Mouse (Mus musculus) gastrocnemius, adult 8-10 months (tissue): Measurements from ENCODE around the gene Eid2b. TPM values are rescaled to one million over a fixed set of nuclear protein-coding genes. Genes with fewer than 3 reads are reported as not detected.
"Not testable (repeated sequence)": the region's sequence is repeated elsewhere in the genome, so short reads cannot be mapped to it uniquely, and the experiment has no call there.

Experiments used
- DNase-seq, 2 experiments: peaks; one replicate each; pipeline ENCODE4 v3.0.0; 2022; ENCODE audit warnings: low spot score in 2 of 2
- total RNA-seq, 4 experiments: library from RNA; stranded (reverse); gene quantifications; 2 replicates each; pipeline ENCODE4 v1.2.4; 2022

Eid2b gene
- total RNA-seq, result 1 to 10 TPM; 5.1 to 7.2 (median 6.3) TPM

DNA sequence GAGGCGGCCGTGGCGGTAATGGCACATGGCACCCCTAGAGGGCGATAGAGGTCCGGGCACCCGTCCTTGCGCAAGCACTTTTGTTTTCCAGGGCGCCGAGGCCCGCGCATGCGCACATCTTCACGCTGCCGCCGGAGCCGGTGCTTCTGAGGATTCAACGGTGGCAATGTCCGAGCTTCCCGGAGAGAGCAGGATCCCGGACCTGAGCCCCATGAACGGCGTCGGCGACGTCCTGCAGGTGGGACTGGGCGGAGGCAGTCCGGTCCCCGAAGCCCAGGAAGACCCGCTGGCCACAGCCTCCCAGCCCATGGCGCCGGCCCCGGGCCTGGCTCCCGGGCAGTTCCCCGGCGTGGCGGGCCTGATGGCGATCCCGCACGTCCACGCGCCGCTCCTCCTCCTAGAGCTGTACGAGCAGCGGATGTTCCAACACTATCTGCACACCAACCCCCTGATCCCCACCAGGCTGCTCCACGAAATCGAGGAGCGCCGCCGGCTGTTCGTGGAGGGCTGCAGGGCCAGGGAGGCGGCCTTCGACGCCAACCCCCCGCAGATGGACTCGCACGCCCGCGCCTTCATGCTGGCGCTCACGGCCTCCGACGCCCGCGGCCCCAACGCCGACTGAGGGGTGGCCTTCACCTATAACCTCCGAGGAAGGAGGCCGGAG lies at the start of gene Eid2b:
Gene Eid2b (plus strand): TSS at position 125 of the 664 bp plus-strand sequence.
- peak; percentile 90 to 93 for DNase-seq

DNA sequence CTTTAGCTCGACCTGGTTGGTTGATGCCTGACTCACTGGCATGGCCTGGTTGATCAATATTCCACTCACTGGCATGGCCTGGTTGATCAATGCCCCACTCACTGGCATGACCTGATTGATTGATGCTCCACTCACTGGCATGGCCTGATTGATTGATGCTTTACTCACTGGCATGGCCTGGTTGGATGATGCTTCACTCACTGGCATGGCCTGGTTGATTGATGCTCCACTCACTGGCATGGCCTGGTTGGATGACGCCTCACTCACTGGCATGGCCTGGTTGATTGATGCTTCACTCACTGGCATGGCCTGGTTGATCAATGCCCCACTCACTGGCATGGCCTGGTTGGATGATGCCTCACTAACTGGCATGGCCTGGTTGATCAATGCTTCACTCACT lies 33.6 kb upstream of the Eid2b start:
- DNase-seq, result not testable (repeated sequence)

DNA sequence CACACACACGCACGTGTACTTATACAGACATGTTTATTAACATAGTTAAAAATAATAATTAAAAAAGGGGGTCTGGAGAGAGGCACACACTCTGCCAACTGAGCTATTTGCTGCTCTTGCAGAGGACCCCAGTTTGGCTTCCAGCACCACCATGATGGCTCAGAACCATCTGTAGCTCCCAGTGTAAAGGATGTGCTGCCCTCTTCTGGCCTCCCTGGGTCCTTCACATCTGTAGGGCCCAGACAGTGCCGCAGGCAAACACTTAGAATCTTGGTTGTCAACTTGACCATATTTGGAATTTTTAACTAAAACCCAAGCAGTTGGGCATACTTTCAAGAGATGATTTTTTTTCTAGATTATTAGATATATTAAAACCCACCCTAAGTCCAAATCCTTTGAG lies 28.6 kb upstream of the Eid2b start:
- no peak for DNase-seq

DNA sequence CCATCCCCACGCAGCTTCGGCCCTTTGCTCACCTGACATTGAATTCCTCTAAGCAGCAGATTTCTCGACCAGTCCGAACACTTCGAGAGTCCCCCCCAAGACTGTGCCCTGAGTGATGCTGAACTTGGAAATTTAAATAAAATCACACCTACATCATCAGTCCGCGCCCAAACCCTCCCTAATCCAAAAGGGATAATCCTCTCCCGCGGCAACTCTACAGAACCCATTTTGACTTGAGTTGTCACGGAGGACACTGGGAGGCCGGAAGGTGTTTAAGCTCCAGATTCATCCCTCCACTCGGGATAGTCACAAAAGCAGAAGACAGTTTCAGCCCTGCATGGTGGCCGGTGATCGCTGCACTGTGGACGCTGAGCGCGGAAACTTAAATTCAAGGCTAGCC lies 25.6 kb upstream of the Eid2b start:
- no peak for DNase-seq

DNA sequence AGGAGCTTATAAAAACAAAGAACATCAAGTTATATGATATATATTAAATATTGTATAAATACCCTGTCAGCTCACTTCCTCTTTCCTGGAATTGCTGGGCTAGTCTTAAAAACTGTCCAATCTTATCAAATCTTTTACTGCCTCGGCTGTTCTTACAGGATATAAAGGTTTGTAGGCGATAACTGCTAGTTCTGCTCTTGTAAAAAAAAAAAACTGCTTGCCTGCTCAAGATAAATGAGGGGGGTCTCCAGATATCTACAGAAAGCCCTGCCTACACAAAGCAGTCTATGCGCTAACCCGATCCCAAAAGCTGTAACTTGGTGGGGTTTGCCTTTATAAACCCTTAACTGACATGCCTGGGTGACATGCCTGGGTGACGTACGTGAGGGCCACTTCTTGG lies 22.9 kb upstream of the Eid2b start:
- DNase-seq, result no peak

DNA sequence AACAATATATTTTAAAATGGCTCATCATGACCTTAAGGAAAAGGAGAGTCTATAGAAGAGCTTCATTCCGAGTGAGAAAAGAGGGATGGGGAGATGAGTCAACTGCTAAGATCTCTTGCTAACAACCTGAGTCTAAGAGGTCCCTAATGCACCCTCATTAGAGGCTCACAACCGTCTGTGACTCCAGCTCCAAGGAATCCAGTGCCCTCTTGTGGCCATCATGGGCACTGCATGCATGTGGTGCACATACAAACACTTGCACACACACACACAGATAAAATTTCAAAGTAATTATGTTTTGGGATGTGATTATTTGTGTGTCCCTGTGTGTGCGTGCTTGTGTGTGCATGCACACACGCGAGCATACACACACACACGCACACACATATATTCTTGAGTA lies 22.1 kb upstream of the Eid2b start:
- no peak for DNase-seq

DNA sequence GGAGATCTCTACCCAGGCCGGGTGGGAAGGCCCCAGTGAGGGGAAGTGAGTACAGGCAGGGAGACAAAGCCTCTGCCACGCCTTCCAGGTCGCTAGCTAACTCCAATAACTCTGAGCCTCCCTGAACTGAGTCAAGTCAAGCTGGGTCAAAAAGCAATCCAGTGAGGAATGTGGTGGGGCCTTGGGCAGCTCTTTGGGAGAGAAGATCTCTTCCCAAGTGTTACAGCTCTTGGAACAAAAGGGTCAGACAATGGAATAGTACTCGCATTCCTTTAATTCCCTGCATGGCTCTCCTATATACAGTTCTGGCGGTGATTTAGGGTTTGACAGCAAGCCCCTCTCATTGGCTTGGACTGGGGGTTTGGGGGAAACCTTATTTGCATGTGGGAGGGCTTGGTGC lies 14.7 kb upstream of the Eid2b start:
- no peak for DNase-seq

DNA sequence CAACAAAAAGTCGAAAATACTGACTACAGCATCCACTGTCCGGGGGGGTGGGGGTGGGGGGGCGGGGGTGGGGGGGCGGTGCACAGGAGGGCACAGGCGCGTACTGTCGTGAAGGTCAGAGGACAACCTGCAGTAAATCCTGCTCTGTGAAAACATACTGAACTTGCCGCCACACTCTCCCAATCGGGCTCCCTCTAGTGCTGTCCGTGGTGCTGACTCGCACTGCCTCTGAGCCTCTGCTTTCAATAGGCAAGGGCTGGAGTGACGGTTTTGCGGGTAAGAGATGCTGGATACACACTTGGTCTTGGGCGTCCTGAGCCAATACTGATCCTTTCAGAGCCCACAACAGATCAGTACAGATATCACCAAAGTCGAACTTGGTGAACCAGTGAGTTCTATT lies 13.8 kb upstream of the Eid2b start:
- peak in 1 of 2 experiments; percentile 9 for DNase-seq

DNA sequence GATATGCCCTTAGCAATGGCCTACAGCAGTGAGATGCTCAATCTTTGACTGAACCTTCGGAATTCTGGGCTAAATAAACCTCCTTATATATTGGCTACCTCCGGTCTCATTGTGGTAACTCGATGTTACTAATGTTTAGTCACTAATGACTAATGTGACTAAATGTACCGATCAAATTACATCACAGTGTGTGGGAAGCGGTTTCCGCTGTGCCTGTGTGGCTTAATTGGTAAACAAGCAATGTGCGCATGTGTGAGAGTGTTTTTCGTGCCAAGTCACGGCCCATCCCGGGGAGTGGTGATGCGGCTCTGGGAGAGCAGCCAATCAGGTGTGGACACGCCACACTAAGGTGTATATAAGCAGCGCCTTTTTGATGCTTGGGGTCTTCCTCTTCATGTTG lies 12.1 kb upstream of the Eid2b start:
- DNase-seq, result no peak

DNA sequence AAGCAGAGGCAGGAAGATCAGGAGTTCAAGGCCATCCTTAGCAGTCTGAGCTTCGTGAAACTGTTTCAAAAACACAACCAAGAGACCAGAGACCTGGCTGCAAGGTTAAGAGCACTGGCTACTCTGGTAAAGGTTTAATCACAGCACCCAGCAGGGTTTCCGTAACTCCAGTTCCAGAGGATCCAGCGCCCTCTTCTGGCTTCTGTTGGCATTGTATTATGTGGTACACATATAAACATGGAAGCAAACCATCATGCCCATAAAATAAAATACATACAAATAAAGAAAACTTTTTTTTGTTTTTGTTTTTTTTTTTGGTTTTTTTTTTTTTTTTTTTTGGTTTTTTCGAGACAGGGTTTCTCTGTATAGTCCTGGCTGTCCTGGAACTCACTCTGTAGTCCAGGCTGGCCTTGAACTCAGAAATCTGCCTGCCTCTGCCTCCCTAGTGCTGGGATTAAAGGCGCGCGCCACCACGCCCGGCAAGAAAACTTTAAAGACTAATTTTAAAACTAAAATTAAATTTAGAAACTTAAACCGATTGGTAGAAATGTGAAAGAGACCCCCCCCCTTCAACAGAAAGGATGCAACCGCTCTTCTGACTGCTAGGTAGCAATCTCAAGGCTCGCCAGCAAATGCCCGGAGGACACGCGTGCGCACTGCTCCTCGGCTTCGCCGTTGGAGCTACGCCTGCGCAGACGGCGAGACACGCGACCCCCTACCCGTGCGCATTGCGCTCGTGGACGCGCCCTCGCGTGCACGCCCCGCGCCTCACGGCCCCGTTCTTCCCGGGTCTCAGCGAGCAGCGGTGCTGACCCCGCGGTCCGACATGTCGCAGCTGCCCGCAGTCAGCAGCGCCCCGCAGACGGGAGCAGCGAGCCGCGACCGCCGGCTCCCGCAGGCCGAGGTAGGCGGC lies 10.2 kb upstream of the Eid2b start, which contains the start of gene Eid2:
Gene Eid2 (plus strand): TSS at position 753 of the 913 bp plus-strand sequence.
- DNase-seq, result peak; percentile 40 to 50

DNA sequence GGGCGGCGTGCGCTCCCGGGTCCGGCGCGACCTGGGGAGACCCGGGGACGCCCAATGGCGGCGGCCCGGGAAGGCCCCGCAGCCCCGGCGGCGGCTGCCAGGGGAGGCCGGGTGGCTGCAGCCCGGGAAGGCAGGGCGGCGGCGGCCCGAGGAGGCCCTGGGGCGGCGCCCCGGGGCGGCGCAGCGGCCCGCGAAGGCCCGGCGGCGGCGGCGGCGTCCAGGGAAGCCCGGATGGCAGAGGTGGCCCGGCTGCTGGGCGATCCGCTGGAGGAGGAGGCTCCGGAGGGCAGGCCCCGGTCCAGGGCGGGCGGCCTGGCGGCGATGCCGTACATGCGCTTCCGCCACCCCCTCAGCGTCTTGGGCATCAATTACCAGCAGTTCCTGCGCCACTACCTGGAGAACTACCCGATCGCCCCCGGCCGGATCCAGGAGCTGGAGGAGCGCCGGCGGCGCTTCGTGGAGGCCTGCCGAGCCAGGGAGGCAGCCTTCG lies 9.5 kb upstream of the Eid2b start:
- DNase-seq, result peak; percentile 17 to 32

DNA sequence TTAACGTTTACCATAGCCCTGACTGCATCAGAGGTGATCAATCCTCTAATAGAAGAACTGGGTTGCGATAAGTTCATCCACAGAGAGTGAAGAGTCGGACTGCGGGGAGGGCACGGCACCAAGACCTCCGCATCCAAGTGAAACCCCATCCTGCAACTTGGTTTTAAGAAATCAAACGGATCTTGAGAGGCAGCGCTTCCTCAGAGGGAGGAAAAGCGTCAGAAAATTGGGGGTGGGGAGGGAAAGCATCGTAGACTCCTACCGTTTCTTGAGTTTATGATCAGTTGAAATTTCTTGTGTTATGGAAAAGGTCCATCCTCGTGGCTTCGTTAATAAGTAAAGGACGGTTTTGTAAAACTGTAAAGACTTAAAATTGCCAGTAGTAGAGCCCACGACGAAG lies 9.0 kb upstream of the Eid2b start:
- no peak for DNase-seq

DNA sequence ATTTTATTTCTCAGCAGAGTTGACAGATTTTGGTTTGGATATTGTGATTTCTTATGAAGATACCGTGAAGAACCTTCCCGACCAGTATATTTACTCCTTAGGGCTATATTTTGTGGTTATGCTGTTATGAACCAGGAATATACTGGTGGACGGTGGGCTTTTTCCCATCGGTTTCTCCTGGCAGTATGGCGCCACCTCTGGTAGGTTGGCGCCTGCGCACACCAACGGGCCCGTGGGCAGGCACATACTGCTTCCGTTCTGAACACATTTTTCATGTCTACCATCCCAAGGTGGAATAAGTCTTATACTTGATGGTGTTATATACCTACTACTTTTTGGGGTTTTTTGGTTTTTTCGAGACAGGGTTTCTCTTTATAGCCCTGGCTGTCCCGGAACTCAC lies 8.2 kb upstream of the Eid2b start:
- DNase-seq, result no peak

DNA sequence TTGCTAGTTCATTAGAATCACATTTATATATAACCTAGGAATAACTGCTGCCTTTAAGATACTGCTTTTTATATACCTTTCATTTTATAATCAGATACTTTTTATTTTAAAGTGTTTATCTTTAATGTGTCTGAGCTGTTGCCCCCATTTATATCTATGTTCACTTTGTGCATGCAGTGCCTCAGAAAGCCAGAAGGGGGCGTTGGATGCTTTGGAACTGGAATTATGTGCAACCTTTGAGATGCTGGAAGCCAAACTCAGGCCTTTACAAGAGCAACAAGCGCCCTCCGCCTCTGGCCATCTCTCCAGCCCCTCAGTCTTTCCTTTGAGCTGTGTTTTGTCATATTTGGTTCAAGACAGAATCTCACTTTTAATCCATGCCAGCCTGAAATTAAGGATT lies 5.8 kb upstream of the Eid2b start:
- DNase-seq, result no peak

DNA sequence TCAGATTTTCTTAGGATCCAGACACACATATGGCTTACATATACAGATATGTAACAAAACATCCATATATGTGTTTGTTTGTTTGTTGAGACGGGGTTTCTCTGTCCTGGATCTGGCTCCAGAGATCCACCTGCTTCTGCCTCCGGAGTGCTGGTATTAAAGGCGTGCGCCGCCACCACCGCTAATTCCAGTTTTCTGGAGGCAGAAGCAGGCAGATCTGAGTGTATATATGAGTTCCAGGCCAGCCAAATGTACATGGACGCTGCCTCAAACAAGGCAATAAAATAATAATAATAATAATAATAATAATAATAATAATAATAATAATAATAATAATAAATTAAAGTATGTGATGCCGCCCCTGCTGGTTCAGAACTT lies 313 bp upstream of the Eid2b start:
- no peak for DNase-seq

DNA sequence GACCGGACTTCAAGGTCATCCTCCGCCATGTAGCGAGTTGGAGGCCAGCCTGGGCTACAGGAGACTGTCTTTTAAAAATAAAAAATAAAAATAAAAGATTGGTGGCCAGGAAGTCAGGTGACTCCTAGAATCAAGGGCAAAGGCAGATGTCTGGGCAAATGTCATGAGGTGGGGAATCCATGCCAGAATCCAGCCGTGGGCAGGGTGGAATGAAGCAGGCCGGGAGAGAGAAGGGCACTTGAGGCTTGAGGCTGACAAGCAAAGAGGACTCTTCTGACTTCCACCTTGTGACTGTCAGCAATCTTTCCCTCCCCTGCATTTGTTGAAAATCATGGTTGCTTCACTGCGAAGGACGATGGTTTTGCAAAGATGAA lies 727 bp downstream of the Eid2b start:
- no peak for DNase-seq

DNA sequence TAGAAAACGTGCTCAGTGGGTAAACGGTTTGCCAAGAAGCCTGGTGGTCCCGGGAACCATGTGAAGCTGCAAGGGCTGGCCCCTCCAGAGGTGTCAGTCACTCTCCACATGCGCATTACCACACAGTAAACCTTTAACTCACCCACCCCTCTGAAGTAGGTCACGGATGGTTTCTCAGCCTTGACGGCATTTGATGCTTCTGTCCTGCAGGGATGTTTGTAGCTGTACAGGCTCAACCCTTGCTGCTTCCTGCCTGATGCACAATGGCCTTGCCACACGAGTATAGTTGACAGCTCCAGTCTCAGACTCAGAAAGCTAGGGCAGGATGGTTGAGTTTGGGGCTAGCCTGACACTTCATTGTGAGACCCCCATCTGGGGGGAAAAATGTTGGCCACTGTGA lies 3.1 kb downstream of the Eid2b start:
- no peak for DNase-seq

DNA sequence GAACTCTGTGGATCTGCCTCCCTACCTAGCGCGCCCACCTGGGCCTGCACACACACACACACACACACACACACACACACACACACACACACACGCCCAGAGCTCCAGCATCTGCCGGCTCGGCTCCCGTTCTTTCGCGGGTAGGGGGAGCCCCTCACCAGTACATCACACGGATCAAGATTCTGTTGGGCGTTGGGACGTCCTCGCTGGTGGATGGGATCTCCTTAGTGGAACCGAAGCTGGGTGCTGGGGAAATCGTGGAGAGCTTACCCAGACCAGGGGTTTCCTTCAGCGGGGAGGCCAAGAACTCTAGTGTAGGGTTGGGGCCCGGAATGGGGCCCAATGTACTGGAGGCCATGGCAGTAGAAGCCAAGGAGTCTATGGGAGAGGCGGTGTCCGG lies 12.6 kb downstream of the Eid2b start:
- DNase-seq, result no peak

DNA sequence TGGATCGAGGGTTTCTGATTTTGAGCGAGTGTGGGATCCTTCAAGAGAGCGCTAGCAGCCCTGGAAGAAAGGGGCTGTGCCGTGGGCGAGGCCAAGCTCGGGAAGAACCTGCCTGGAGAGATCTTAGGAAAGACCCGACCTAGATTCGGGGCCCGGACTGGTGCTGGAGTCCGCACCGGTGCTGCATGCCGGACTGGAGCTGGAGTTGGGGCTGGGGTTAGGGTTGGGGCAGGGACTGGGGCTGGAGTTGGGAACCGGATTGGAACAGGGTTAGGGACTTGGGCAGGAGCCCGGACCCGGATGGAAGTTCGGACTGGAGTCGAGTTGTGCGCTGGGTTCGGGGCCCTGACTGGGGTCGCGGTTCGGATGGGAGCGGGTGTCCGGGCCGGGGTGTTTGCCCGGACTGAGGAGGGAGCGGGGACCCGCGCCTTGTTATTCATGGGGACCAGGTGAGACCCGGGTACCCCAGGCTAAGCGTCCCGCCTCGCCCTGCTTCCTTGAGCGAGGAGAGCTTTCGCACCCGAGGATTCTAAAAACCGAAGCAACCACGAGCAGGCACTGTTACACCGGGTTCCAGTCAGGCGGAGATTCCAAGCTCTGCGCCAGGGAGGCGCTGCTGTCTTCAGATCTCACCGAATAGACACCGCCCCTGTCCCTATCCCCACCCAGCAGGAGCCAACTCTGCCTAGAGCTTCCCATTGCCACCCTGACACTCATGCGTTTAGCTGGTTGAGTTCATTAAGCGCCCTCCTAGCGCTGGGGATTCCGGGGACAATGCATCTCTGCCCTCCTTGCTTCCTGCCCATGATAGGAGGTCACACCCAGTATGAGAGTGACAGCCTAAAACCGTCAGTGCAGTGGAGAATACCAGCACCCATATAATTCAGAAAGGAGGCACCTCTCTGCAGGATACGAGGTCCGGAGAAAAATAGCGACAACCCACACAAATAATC lies 13.4 kb downstream of the Eid2b start, which contains the start of gene Selenov:
Gene Selenov (minus strand): TSS at position 549 of the 953 bp plus-strand sequence.
- no peak for DNase-seq

DNA sequence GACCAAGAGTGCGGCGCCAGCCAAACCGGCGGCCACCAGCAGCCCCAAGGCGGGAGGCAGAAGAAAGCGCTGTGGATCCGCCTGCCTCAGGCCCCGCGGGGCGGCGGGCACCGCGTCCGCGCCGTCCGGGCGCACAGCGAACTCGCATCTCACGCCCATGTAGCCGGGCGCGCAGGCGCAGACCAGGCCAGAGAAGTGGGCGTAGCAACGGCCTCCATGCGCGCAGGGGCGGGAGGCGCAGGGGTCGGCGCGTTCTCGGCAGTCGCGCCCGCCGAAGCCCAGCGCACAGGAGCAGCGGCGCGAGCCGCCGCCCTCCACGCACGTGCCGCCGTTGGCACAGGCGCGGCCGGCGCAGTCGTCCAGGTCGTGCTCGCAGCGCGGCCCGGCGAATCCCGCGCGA lies 16.9 kb downstream of the Eid2b start:
- no peak for DNase-seq

DNA sequence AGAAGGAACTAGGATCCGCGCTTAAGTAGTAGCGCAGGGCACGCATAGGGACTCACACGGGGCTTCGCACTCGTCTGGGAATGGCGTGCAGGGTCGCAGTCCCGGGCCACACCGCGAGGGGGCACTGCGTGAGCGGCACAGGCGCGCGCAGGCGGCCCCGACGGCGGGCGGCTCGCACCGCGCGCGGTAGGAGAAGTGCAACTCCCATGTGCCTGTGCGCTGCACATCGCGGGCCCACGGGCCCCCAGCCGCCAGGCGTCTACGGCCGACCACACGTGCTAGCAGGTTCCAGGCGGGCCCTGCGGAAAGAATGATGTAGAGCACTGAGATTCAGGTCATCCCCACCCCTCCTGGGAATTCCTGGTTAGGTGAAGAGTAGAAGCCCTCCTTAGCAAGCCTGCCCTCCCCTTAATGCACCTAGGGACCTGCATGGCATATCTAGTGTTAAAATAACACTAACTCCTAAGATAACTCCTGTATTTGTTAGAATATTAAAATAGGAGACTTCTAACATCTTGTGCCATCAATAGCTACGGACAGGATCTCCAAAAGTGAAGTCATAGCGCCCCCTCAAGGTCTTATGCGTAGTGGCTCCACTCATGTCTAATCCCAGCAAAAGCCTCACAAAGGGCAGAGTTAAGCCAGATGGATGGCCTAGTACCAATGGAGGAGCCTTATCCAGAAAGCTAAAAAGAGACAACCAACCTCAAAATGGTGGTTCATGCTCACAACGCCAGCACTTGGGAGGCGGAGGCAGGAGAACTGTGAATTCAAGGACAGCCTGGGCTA lies 21.5 kb downstream of the Eid2b start:
- no peak for DNase-seq
